Mouse (Mus musculus): ENCODE results near the gene Ubac2. TPM values are rescaled to one million over a fixed set of nuclear protein-coding genes. Genes with fewer than 3 reads are reported as not detected.

Gene Ubac2
- polyA plus RNA-seq, 1 experiment from 2014 or later, result 77.5 TPM

- no peak for ATAC-seq (ENCODE audit: low FRiP score, low TSS enrichment)
Measured at GRCm38 (mm10) chr14:121960031-121960430, 81.6 kb downstream of the Ubac2 start.

GRCm38 (mm10) chr14:121960531-121960930, 82.1 kb downstream of the Ubac2 start:
- H3K4me1 ChIP-seq (ENCODE audit: insufficient read depth, low read length), result peaks cover 29% of the 10 kb centered on the region
- H3K9me3 ChIP-seq (ENCODE audit: low read length), result no peaks in the 10 kb centered on the region
- no peaks in the 10 kb centered on the region for H3K36me3 ChIP-seq (ENCODE audit: insufficient read depth, low read length)
- H3K27me3 ChIP-seq (ENCODE audit: insufficient read depth, low read length), result no peaks in the 10 kb centered on the region
- no peak overlapping the region for H3K27ac ChIP-seq (ENCODE audit: low read length)
- 76% methylated on average over 2 of the region's 2 CpGs for WGBS
- no peak for ATAC-seq (ENCODE audit: low FRiP score, low TSS enrichment)
- no peak overlapping the region for H3K9ac ChIP-seq (replicated peaks; ENCODE audit: low read length)
- H3K4me3 ChIP-seq (ENCODE audit: low read length), result no peak overlapping the region
- no peak overlapping the region for H3K4me2 ChIP-seq (replicated peaks; ENCODE audit: low read depth, low read length)

More at GRCm38 (mm10) chr14:121960031-121960430, 81.6 kb downstream of the Ubac2 start:
- H3K4me1 ChIP-seq (ENCODE audit: insufficient read depth, low read length), result peaks cover 29% of the 10 kb centered on the region
- 83% methylated on average over 4 of the region's 4 CpGs for WGBS
- H3K27me3 ChIP-seq (ENCODE audit: insufficient read depth, low read length), result no peaks in the 10 kb centered on the region
- no peak overlapping the region for H3K9ac ChIP-seq (replicated peaks; ENCODE audit: low read length)
- no peak overlapping the region for H3K4me3 ChIP-seq (ENCODE audit: low read length)
- no peaks in the 10 kb centered on the region for H3K9me3 ChIP-seq (ENCODE audit: low read length)
- H3K27ac ChIP-seq (ENCODE audit: low read length), result no peak overlapping the region
- H3K36me3 ChIP-seq (ENCODE audit: insufficient read depth, low read length), result no peaks in the 10 kb centered on the region
- no peak overlapping the region for H3K4me2 ChIP-seq (replicated peaks; ENCODE audit: low read depth, low read length)

GRCm38 (mm10) chr14:121960997-121961396, 82.6 kb downstream of the Ubac2 start:
- H3K9me3 ChIP-seq (ENCODE audit: low read length), result no peaks in the 10 kb centered on the region
- no peak overlapping the region for H3K27ac ChIP-seq (ENCODE audit: low read length)
- H3K27me3 ChIP-seq (ENCODE audit: insufficient read depth, low read length), result no peaks in the 10 kb centered on the region
- peaks cover 29% of the 10 kb centered on the region for H3K4me1 ChIP-seq (ENCODE audit: insufficient read depth, low read length)
- no peaks in the 10 kb centered on the region for H3K36me3 ChIP-seq (ENCODE audit: insufficient read depth, low read length)
- no peak overlapping the region for H3K4me2 ChIP-seq (replicated peaks; ENCODE audit: low read depth, low read length)
- ATAC-seq (ENCODE audit: low FRiP score, low TSS enrichment), result no peak
- H3K4me3 ChIP-seq (ENCODE audit: low read length), result no peak overlapping the region
- 34% methylated on average over 6 of the region's 6 CpGs for WGBS
- no peak overlapping the region for H3K9ac ChIP-seq (replicated peaks; ENCODE audit: low read length)

GRCm38 (mm10) chr14:121961496-121962127, 83.2 kb downstream of the Ubac2 start:
- Histone ChIP-seq H3K9ac (replicated peaks; ENCODE audit: low read length) (no peak overlapping the region), H3K9me3 (ENCODE audit: low read length) (no peaks in the 10 kb centered on the region), H3K27me3 (ENCODE audit: insufficient read depth, low read length) (no peaks in the 10 kb centered on the region), H3K4me2 (replicated peaks; ENCODE audit: low read depth, low read length) (no peak overlapping the region), H3K4me3 (ENCODE audit: low read length) (no peak overlapping the region), H3K36me3 (ENCODE audit: insufficient read depth, low read length) (no peaks in the 10 kb centered on the region), H3K4me1 (ENCODE audit: insufficient read depth, low read length) (peaks cover 29% of the 10 kb centered on the region), H3K27ac (ENCODE audit: low read length) (peak overlapping the region; percentile 14)
- 54% methylated on average over 12 of the region's 12 CpGs for WGBS
- 0 out of 2 replicates have a peak, but pooled peaks have one; percentile 7 for ATAC-seq (ENCODE audit: low FRiP score, low TSS enrichment)

GRCm38 (mm10) chr14:121962128-121962890, 83.9 kb downstream of the Ubac2 start:
- H3K36me3 ChIP-seq (ENCODE audit: insufficient read depth, low read length), result no peaks in the 10 kb centered on the region
- 45% methylated on average over 14 of the region's 14 CpGs for WGBS
- H3K9me3 ChIP-seq (ENCODE audit: low read length), result no peaks in the 10 kb centered on the region
- peak; percentile 35; the same call in 1 of the 2 replicates for ATAC-seq (ENCODE audit: low FRiP score, low TSS enrichment)
- H3K9ac ChIP-seq (replicated peaks; ENCODE audit: low read length), result no peak overlapping the region
- no peak overlapping the region for H3K4me2 ChIP-seq (replicated peaks; ENCODE audit: low read depth, low read length)
- peak overlapping the region; percentile 21 for H3K27ac ChIP-seq (ENCODE audit: low read length)
- no peak overlapping the region for H3K4me3 ChIP-seq (ENCODE audit: low read length)
- H3K4me1 ChIP-seq (ENCODE audit: insufficient read depth, low read length), result peaks cover 29% of the 10 kb centered on the region
- no peaks in the 10 kb centered on the region for H3K27me3 ChIP-seq (ENCODE audit: insufficient read depth, low read length)

GRCm38 (mm10) chr14:121963251-121963941, 85.0 kb downstream of the Ubac2 start:
- Histone ChIP-seq H3K36me3 (ENCODE audit: insufficient read depth, low read length) (no peaks in the 10 kb centered on the region), H3K4me1 (ENCODE audit: insufficient read depth, low read length) (peaks cover 29% of the 10 kb centered on the region), H3K27ac (ENCODE audit: low read length) (peak overlapping the region; percentile 2; the same call in 1 of the 2 replicates), H3K9me3 (ENCODE audit: low read length) (no peaks in the 10 kb centered on the region), H3K9ac (replicated peaks; ENCODE audit: low read length) (0 out of 2 replicates have a peak overlapping the region, but pooled peaks have one; percentile 1), H3K4me3 (ENCODE audit: low read length) (peak overlapping the region; percentile 26; the same call in 1 of the 2 replicates), H3K27me3 (ENCODE audit: insufficient read depth, low read length) (no peaks in the 10 kb centered on the region), H3K4me2 (replicated peaks; ENCODE audit: low read depth, low read length) (peak overlapping the region; percentile 34)
- 49% methylated on average over 9 of the region's 9 CpGs for WGBS
- no peak; the same call in 1 of the 2 replicates for ATAC-seq (ENCODE audit: low FRiP score, low TSS enrichment)

- 37% methylated on average over 4 of the region's 4 CpGs for WGBS
- H3K27me3 ChIP-seq (ENCODE audit: insufficient read depth, low read length), result no peaks in the 10 kb centered on the region
- peaks cover 25% of the 10 kb centered on the region for H3K4me1 ChIP-seq (ENCODE audit: insufficient read depth, low read length)
- H3K9me3 ChIP-seq (ENCODE audit: low read length), result no peaks in the 10 kb centered on the region
- H3K4me3 ChIP-seq (ENCODE audit: low read length), result peak overlapping the region; percentile 26
- no peak for ATAC-seq (ENCODE audit: low FRiP score, low TSS enrichment)
- H3K4me2 ChIP-seq (replicated peaks; ENCODE audit: low read depth, low read length), result peak overlapping the region; percentile 34; the same call in 1 of the 2 replicates
- peak overlapping the region; percentile 2; the same call in 1 of the 2 replicates for H3K27ac ChIP-seq (ENCODE audit: low read length)
- H3K36me3 ChIP-seq (ENCODE audit: insufficient read depth, low read length), result no peaks in the 10 kb centered on the region
- H3K9ac ChIP-seq (replicated peaks; ENCODE audit: low read length), result peak overlapping the region; percentile 45; the same call in 1 of the 2 replicates
Measured at GRCm38 (mm10) chr14:121963942-121964335, 85.5 kb downstream of the Ubac2 start.

GRCm38 (mm10) chr14:121964990-121965389, 86.6 kb downstream of the Ubac2 start, which contains the start of gene Gpr183:
Gene Gpr183 (minus strand): TSS chr14:121965195.
- 0 out of 2 replicates have a peak within 1 kb of the TSS, but pooled peaks have one; percentile 34 for H3K4me2 ChIP-seq (replicated peaks; ENCODE audit: low read depth, low read length)
- no peaks in the 10 kb centered on the region for H3K27me3 ChIP-seq (ENCODE audit: insufficient read depth, low read length)
- peak within 1 kb of the TSS; percentile 2; the same call in 1 of the 2 replicates for H3K27ac ChIP-seq (ENCODE audit: low read length)
- 29% methylated on average over 6 of the region's 6 CpGs for WGBS
- peak within 1 kb of the TSS; percentile 26 for H3K4me3 ChIP-seq (ENCODE audit: low read length)
- peaks cover 25% of the 10 kb centered on the region for H3K4me1 ChIP-seq (ENCODE audit: insufficient read depth, low read length)
- H3K36me3 ChIP-seq (ENCODE audit: insufficient read depth, low read length), result no peaks in the 10 kb centered on the region
- ATAC-seq (ENCODE audit: low FRiP score, low TSS enrichment), result no peak
- H3K9me3 ChIP-seq (ENCODE audit: low read length), result no peaks in the 10 kb centered on the region
- H3K9ac ChIP-seq (replicated peaks; ENCODE audit: low read length), result peak within 1 kb of the TSS; percentile 45; the same call in 1 of the 2 replicates

- Histone ChIP-seq H3K27ac (ENCODE audit: low read length) (no peak overlapping the region), H3K4me3 (ENCODE audit: low read length) (no peak overlapping the region), H3K27me3 (ENCODE audit: insufficient read depth, low read length) (no peaks in the 10 kb centered on the region), H3K9ac (replicated peaks; ENCODE audit: low read length) (no peak overlapping the region), H3K9me3 (ENCODE audit: low read length) (no peaks in the 10 kb centered on the region), H3K4me2 (replicated peaks; ENCODE audit: low read depth, low read length) (no peak overlapping the region), H3K36me3 (ENCODE audit: insufficient read depth, low read length) (no peaks in the 10 kb centered on the region), H3K4me1 (ENCODE audit: insufficient read depth, low read length) (peaks cover 25% of the 10 kb centered on the region)
- WGBS, result 85% methylated on average over 4 of the region's 4 CpGs
- ATAC-seq (ENCODE audit: low FRiP score, low TSS enrichment), result no peak
Measured at GRCm38 (mm10) chr14:121965461-121965860, 87.0 kb downstream of the Ubac2 start.

Measured in kidney, embryonic 16.5 days (tissue).